Mouse (Mus musculus) right cerebral cortex, postnatal 14 days (tissue): Measurements from ENCODE around the gene Gabrb1.
"Not testable (repeated sequence)": the region's sequence is repeated elsewhere in the genome, so short reads cannot be mapped to it uniquely, and the experiment has no call there.

Experiments
- DNase-seq: peaks from one replicate; pipeline ENCODE4 v3.0.0; 2022

The Gabrb1 gene

GRCm38 (mm10) chr5:72043226-72044151, 385.6 kb downstream of the Gabrb1 start:
- no peak for DNase-seq

DNA sequence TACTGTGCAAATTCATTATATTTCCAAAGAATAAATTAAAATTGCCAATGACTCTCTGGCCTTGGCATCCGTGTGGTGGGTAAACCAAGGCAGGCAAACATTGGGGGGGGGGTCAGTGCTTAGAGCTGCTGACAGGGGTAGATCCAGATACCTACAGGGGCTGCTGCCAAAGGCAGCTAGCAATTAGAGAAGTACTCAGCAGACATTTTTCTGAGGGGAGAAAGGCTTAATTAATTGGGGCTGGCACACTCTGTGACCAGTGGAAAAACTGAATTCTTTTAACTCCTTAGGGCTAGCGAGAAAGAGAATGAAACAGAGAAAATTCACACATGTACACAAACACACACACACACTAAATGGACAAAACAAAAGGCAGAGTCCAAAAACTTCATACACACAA, 388.3 kb downstream of the Gabrb1 start:
- DNase-seq = no peak

DNA sequence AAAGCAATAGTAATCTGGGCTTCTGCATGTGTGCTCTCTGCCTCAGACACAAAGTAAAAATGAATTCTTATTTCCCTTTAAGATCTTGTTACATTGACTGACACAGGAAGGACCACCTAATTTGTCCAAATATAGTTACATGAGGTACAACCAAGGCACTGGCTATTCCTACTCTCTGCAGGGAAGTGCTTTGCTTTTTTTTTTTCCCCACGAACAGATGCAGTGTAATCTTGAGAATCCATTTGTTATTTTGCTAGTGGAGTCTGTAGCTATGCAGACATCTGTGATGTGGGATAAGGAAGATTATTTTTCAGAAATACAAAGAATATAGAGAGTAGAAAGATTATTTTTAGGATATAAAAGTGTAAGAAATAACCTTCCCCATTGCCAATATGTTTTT, 406.2 kb downstream of the Gabrb1 start:
- no peak for DNase-seq

DNA sequence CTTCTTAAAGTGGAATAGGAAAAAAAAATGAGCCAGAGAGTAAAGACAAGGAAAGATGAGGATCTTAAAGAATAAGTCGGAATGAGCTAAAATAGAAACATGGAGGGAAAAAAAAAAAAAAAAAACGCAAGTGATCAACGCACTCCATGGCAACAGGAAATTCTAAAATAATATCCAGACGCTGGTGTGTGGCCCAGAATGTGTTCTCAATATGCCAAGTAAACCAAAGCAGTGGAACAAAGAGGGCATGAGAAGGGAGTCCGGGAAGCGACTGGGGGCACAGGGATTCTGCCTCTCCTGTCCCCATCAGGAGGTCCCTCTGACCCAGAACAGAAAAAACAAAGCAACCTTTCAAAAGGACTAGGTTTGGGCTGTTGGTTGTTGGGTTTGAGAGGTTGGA, 410.9 kb downstream of the Gabrb1 start:
- no peak for DNase-seq

DNA sequence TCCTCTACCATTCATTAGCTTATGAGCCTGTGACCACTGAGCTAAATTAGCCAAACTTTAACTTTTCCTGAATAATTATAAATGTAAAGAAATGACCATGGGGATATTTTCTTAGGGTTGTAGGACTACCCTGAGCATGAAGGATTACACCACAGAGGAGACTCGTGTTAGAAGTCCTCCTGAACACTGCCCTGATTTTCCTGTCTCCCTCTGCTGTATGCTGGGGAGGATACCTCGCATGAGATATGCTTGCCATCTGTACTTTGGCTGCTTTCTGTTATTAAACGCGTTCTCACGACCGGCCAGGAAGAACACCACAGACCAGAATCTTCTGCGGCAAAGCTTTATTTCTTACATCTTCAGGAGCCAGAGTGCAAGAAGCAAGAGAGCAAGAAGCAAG, 411.5 kb downstream of the Gabrb1 start:
- DNase-seq = not testable (repeated sequence)

DNA sequence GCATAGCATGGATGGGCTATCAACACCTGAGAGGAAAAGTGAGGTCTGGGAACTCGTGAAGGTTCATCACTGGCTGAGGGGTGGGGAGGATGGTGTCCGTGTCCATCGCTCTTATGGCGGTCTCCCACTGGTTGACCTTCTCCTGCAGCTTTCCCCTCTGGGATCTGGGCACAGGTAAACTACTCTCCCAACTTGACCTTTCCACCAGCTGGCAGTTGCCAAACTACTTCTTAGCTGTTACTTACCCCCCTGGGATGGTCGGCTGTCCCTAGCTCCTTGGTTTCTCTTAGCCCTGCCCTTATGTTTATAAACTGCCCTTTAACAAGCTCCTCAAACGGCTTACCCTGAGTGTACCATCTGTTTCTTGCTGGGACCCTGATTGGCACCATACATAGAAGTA, 418.9 kb downstream of the Gabrb1 start:
- no peak for DNase-seq

GRCm38 (mm10) chr5:72086518-72086917, 428.6 kb downstream of the Gabrb1 start:
- no peak for DNase-seq

DNA sequence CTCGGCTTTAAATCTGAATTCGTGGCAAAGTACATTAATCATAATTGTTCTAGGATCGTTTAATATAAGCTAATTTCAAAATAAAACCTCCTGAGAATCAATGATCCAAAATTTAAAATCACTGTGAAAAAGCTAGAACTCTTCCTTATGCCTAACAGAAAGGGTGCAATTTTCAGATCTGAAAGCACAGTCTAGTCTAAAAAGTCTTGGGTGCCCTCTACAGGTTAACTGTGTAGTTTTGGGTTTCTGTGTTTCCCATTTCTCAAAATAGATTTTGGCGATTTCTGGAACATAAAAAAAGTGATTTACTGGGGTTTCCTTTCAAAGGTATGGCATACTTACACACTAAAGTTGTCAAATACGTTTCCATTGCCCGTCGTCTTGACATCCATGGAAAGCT, 436.7 kb downstream of the Gabrb1 start:
- no peak for DNase-seq

- no peak for DNase-seq
These were observed 437.1 kb downstream of the Gabrb1 start for GRCm38 (mm10) chr5:72095015-72095414.

GRCm38 (mm10) chr5:72104274-72104921, 446.5 kb downstream of the Gabrb1 start:
- no peak for DNase-seq

DNA sequence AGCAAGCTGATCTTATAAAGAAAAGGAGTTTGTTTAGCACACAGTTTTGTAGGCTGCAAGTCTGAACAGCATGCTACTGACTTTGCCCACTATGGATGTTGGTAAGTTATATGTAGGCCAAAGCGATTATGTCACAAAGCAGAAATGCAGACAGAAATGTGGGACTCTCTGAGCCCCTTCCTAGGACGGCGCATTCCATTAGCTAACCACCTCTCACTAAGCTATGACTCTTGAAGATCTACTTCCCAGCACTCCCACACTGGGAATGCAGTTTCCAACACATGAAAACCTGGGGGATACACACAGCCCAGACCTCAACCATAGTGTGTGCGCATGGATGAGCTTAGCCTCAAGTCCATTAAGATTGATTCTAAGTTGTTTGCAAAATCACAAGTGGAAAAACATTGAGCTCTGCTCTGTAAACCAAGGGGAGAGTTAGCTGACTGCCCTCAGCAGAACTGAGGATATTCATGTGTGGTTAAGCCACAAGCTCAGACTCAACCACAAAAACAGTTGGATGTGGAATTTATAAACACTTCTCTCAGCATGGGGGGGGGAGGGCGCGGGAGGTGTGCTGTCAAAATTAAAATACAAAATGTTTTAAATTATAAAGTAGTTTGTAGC, 464.6 kb downstream of the Gabrb1 start:
- no peak for DNase-seq

- DNase-seq = no peak
These were observed 468.8 kb downstream of the Gabrb1 start for GRCm38 (mm10) chr5:72126681-72127080.

- DNase-seq = no peak
These were observed 476.0 kb downstream of the Gabrb1 start for GRCm38 (mm10) chr5:72133906-72134305.

DNA sequence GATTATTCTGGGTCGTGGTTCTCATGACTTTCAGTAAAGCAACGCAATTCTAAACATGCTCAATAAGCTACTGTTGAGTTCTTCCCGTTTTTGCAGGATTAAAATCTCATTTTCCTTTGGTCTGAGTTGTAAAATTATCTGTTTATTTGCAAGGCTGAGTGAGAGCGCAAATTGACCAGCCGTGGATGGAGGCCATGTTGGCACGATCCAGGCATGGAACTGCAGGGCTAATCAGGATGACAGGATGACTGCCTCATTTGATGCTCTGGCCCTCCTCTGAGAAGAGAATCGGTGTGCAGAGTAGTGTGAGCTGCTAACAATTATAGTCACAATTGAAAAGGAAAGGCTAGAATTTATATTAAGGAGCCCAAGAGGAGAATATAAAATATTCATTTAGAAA, 480.3 kb downstream of the Gabrb1 start:
- no peak for DNase-seq

GRCm38 (mm10) chr5:72139619-72140018, 481.7 kb downstream of the Gabrb1 start:
- DNase-seq = no peak

DNA sequence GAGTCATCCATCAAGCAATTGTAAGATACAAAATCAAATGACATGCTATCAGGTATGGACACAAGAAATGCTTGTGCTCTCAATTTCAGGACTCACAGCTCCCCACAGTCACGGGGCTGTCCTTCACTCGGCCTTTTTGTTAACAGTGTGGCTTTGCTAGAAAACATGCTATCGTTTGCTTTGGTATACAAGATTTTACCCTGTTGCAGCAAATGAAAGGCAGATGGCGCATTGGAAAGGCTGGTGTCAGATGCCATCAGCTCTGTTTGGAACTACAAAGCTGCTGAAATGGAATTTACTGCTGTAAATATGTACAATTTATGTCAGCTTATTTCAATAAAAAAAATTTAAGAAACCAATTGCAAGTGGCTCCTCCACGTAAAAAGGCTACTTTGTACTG, 490.8 kb downstream of the Gabrb1 start:
- DNase-seq = no peak

DNA sequence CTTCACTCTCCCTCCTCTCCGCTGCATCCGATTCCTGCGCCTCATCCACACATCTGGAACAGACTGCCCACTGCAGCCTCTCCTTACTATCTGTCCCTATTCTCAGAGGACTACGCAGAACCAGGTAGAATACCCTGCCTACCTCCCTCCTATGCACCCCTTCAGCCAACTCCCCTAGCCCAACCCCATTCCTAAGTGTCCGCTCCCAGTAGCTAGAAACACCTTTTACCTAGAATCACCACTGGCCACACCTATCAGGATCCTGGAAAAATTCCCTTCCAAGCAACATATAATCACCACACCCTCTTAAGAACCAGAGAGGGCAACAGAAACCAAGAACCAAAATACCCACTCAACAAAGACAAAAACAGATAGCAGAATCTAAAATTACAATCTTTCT, 493.0 kb downstream of the Gabrb1 start:
- no peak for DNase-seq

- DNase-seq = not testable (repeated sequence)
These were observed 497.8 kb downstream of the Gabrb1 start for GRCm38 (mm10) chr5:72155686-72156085.

DNA sequence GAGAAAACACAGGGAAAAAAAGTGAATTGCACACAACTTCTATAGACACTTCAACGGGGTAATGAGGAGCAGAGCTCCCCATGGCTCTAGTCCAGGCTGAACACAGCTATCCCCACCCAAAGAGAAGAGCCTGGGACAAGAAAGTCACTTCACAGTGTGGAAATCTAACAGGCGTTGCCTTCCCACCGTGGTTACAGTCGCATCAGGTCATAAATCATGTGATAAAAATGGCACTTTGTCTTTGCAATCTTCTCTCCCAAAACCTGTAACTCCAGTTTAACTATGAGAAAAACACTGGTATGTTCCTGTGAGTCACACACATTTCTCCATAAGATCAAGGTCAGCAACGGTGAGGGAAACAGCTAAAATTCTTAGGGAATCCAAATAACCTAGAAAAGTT, 498.7 kb downstream of the Gabrb1 start:
- DNase-seq = no peak

DNA sequence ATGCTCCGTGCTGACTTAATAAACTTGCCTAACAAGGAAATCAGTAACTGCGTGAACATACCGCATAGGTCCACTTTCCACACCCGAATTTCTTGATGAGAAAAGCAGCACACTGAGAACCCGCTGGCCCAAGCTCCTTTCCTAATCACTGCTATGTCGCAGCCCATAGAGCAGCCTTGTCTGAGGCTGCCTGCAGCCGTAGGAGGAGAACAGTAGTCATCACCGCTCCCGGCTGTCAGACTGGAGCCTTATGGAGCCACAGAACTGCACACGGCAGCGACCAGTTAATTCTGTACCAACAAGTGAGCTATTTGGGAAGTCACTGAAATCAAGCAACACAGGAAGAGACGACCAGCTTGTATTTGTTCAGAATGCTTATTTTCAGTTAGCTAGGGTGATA, 500.8 kb downstream of the Gabrb1 start:
- DNase-seq = no peak

- DNase-seq = no peak
These were observed 501.6 kb downstream of the Gabrb1 start for GRCm38 (mm10) chr5:72159537-72159936.

DNA sequence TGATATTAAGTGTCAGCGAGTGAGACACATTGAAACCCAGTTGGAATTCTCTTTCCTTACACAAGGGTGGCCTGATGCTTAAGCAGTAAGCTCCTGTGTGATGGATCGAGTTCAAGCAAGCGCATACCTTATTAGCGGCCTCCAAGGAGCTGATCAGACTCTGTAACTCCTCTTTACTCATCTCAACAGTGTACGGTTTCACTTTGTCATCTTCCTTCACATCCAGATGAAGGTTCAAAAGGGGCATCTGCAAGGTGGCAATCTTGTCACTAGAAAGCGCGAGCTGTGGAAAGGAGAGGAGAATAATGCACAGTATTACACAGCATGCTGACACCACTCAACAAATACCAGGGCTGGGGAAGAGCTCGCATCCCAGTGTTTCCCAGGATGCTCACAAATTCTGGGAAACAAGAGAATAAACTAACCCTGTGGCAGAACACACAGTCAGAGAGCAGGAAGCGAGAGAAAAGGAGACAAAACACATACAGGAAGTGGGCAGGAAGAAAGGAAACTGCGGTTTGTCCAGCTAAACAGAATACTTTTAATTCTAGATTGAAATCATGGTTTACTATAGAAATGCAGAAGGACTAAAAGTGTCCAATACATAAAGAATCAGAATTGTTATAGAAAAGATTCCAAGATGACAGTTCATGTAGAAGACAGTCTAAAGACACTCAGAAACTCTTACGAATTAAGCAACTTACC, 503.0 kb downstream of the Gabrb1 start:
- no peak for DNase-seq

GRCm38 (mm10) chr5:72162855-72163254, 504.9 kb downstream of the Gabrb1 start:
- no peak for DNase-seq
